Mouse (Mus musculus) lung, postnatal 0 days (tissue): Measurements from ENCODE around the gene Nipbl.

Experiments
- CTCF ChIP-seq: IDR thresholded peaks from 2 replicates; pipeline ENCODE4 v1.5.1; 2016; ENCODE audit warnings: antibody characterized with exemption, mild to moderate bottlenecking
- EP300 ChIP-seq: IDR thresholded peaks from 2 replicates; pipeline ENCODE4 v1.6.1; 2016; ENCODE audit warnings: antibody characterized with exemption, mild to moderate bottlenecking, control low read depth

- TF ChIP-seq CTCF, result no peak
- no peak for TF ChIP-seq EP300
Observed at GRCm38 (mm10) chr15:8442156-8442555, 2.1 kb downstream of the Nipbl start.
